Mouse (Mus musculus) regulatory T cell (primary cell): ENCODE results near the gene Nr4a3.

ENCODE experiments used
- in situ Hi-C: fragments of 300-600 bp; cut with MboI, MseI; formaldehyde crosslinking; loops from one replicate; pipeline ENCODE4 v1.15.1; 2025; ENCODE audit warnings: high pct_unique_total_duplicates

Nr4a3 gene

DNA sequence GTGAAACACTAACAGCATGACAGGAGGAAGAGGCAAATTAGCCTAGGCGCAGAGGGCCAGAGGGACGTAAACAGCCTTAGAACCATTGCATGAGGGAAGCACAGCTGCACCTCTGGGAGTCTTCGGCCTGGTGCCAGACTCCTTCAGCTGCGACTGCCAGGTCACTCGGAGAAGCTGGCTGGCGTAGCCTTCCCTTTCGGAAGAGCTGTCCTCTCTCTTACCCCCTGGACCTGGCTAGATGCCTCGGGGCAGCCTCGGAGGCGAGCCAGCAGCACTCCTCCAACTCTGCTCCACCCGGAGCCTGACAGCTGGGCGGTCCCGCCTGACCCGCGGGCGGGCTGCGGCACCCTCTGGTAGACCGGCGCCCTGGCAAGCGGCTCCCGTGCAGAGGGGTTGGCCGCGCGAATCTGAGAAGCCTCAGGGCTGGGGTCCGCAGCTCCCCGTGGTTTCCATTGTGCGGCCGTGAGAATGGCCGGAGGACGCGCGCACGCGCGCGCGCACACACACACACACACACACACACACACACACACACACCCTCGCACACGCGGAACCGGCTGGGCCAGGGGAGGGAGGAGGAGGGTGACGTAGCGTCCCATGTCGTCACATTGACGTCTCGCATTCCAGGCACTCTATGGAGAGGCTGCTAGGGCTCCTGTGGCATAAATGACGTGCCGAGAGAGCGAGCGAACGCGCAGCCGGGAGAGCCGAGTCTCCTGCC lies at the start of gene Nr4a3:
Nr4a3 (plus strand) TSS at position 663 of the 721 bp plus-strand sequence.
- in situ Hi-C loops = no loop called here

- in situ Hi-C loops = no loop called here
These were observed 42.0 kb upstream of the Nr4a3 start for GRCm38 (mm10) chr4:48002969-48003368.

DNA sequence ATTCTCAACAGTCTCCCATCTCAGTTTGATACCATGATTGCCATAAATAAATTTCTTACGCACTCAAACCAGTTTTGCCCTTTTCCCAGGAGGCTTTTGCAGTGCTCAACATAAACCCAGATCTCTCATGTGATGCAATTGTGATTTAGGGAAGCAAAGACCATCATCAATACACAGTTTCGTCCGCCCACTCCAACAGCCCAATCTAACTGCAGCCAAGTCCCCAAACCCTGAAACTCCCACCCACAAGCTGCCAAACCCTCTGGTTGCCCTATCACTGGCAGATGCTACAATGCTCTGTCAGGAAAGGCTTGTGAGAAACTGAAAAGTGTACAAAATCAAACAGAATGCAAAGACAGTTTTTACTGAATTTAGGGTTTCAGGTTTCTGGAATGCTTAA lies 41.5 kb upstream of the Nr4a3 start:
- in situ Hi-C loops = no loop called here

DNA sequence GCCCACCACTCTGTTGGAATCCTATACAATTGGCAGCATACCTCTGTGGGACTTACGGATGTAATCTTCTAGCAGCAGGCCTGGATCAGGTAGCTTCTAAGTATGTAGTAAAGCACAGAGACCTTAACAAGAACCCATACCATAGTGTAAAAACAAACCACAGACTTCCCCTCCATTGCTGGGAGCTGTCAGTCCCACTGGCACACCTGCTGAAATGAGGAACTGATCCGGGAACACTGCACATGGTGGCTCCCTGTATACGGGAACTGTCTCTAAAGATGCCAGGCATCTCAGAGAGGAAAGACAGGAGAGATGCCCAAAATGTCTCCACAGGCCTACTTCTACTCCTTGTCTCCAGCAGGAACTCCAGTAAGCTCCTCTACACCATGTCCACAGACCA lies 38.6 kb upstream of the Nr4a3 start:
- in situ Hi-C loops = no loop called here

- in situ Hi-C loops = no loop called here
These were observed 32.7 kb upstream of the Nr4a3 start for GRCm38 (mm10) chr4:48012209-48012608.

- in situ Hi-C loops = no loop called here
These were observed 22.0 kb upstream of the Nr4a3 start for GRCm38 (mm10) chr4:48022966-48023365.

DNA sequence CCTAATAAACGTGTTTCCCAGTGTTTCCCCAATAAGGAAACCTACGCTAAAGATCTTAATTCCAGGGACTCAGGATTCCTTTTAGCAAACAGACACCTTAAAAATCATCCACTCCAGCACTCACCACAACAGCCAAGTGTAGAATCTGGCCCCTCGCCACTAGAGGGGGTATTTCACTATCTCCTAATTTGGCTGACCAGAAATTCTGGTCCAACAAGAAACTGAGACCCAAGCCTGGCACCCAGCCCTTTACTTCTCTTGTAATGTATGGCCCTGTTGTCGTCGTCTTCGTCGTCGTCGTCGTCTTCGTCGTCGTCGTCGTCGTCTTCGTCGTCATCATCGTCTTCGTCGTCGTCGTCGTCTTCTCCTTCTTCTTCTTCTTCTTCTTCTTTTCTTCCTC lies 15.3 kb upstream of the Nr4a3 start:
- in situ Hi-C loops = loop anchor here (10.0 kb wide), 1 partner anchor 185 kb away; no protein-coding TSS in a partner anchor

DNA sequence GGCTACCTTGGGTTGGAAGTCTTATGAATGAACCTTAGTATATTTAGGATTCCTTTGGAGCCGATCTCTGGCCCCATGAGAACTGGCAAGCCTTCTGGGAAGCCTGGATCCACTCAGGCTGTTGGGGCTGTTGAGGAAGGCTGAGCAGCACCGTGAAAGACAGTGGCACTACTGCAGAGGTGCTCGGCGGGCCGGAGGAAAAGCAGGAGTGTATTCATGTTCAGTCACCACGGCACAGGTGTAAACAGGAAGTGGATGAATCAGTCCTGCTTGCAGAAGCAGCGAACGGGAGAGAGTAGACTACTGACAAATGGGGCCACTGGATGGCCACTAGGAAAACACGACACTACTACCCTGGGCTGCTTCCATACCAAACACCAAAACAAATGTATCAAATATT lies 10.7 kb upstream of the Nr4a3 start:
- in situ Hi-C loops = loop anchor here (10.0 kb wide), 1 partner anchor 189 kb away; no protein-coding TSS in a partner anchor

- in situ Hi-C loops = loop anchor here (10.0 kb wide), 1 partner anchor 193 kb away; no protein-coding TSS in a partner anchor
These were observed 7.3 kb upstream of the Nr4a3 start for GRCm38 (mm10) chr4:48037646-48038045.

GRCm38 (mm10) chr4:48038847-48039246 lies 6.1 kb upstream of the Nr4a3 start:
- in situ Hi-C loops = loop anchor here (10.0 kb wide), 1 partner anchor 194 kb away; no protein-coding TSS in a partner anchor

DNA sequence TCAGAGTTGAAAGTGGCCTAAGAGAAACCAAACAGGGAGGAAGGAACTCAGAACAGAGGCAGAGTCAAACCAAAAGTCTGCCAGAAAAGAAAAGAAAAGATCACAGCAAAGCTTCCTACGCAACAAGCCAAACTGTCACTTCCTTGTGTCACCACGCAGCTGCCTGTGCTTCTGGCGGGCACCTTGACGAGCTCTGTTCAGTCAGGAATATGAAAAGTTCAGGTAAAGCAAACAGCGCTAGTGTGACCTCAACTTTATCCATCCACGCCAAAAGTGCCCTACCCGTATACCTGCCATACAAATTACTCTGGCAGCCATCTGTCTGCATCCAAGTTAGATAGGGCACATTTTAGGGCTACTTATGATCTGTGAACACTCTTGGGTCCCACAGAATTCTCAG lies 5.2 kb upstream of the Nr4a3 start:
- in situ Hi-C loops = loop anchor here (10.0 kb wide), 1 partner anchor 195 kb away; no protein-coding TSS in a partner anchor

GRCm38 (mm10) chr4:48042466-48042785 lies 2.5 kb upstream of the Nr4a3 start:
- in situ Hi-C loops = no loop called here

DNA sequence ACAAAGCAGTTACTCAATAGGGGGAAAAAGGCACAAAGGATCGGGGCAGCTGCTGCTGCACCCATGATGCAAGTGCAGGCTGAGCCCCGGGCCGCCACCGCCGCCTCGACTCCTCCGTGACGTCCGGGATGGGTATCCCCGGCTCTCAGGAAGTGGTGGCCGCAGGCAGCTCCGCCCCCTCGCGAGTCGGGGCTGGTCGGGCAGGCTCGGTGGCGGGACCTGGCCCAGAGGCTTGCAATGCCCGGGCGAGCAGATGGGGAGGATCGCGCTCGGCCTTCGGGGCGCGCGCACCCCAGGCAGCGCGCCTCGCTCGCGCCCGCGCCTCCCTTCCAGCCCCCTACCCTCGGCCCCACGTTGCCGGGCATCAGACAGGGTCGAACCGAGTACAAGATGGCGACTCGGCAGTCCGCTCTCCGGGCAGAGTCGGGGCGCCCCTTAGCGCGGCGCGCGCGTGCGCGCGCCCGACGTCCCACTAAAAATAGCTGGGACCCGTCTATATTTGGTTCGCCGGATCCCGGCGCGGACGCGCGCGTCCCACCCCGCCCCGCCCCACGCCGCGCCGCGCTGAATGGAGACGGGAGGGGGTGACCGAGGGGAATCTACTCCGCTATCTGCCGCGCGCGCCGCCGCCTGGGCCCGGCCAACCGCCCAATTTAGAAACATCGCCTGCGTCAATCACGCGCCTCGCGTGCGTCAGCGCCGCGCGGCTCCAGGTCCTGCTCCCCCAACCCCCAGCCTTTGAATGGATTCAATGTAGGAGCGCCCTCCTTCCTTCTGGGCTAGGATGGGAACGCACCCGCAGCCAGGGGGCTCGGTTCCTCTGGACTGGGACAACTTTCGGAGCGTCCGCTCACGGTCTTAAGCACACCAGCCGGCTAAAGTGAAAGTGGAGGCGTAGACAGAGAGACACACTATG lies 1.9 kb upstream of the Nr4a3 start:
- in situ Hi-C loops = no loop called here

DNA sequence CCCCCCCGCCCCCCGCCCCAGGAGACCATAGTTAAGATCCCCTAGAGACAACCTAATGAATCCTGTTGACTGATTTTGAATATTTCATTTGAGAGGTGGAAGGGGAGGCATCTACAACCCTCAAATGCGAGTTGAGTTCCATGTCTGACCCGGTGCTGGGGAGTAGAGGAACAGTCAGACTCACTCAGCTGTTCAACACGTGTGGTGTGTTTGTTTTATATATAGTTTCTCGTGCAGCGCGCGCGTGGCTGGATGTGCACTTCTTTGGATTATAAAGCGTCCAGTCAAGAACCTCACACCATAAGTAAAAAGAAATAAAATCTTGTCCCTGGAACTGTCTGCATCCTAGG lies 837 bp upstream of the Nr4a3 start:
- in situ Hi-C loops = no loop called here

GRCm38 (mm10) chr4:48045281-48045720 lies 348 bp downstream of the Nr4a3 start:
- in situ Hi-C loops = no loop called here

- in situ Hi-C loops = no loop called here
These were observed 938 bp downstream of the Nr4a3 start for GRCm38 (mm10) chr4:48045721-48046460.

- in situ Hi-C loops = no loop called here
These were observed 1.5 kb downstream of the Nr4a3 start for GRCm38 (mm10) chr4:48046461-48046901.

GRCm38 (mm10) chr4:48047136-48047765 lies 2.3 kb downstream of the Nr4a3 start:
- in situ Hi-C loops = no loop called here

DNA sequence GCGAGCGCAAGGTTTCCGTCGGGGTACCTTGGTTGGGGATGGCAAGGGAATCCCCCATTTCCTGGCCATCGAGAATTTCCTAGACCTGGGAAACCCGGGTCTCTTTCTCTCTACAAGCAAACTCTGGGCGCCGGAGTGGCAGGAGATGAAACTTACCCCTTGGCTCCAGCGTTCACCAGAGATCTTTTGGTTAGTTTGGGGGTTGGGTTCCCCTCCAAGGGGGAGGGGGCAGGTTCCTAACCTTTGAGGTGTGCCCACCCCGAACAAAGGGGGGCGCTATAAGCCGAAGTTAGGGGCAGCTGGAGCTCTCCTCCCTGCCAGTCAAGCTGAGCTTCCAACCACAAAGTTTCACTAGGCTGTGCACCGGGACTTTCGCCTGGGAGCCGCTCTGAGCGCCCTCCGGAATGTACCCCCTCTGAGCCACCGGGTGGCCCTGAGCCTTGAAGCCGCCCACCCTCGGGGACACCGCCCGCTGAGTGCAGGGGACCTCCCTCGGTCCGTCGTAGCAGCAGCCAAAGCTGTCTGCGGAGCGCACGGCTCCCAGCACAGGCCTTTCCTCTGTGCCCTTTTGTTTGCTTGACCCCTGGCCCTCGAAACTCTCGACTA lies 2.9 kb downstream of the Nr4a3 start:
- in situ Hi-C loops = no loop called here

DNA sequence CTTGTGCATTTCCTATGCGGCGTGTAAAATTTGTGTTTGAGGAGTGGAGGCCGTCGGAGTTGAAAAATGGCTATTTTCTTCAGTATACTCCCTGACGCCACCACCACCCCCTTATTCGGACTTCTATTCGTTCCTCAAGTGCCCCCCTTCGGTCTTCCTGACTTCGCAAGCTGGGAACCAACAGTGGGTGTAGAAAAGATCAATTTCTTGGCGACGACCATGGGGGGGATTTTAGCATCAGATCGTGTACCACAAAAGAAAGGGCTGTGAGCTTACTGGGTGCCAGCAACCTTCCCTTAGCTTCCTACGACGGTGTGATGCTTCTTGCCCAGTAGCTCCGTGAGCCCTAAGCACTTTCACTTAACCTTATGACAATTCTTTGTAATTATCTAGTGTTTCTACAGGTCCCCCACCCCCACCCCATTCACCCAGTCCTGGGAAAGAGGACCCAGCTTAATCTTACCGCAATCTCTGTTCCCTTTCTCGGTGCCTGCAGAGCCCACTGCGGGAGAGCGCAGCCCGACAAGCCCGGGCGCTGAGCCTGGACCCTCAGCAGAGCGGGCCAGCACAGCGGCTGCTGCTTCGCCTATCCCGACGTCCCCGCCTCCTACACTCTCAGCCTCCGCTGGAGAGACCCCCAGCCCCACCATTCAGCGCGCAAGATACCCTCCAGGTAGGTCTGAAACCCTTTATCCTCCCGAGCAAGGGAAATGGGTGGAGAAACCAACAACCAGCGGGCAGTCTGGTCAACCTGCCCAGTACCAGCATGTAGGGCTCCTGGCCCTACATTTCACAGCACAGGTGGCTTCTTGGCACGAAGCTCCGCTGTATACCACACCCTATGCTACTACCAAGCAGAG lies 3.7 kb downstream of the Nr4a3 start:
- in situ Hi-C loops = no loop called here
